Mouse (Mus musculus) adrenal gland, postnatal 14 days (tissue): ENCODE data around the gene Rwdd4a. TPM values are rescaled to one million over a fixed set of nuclear protein-coding genes. Genes with fewer than 3 reads are reported as not detected.

Experiments
- DNase-seq: peaks from one replicate; pipeline ENCODE4 v3.0.0; 2021; ENCODE audit warnings: mixed read lengths
- microRNA-seq, 2 experiments: library from miRNA; unstranded; fragments of <30 nt; microRNA quantifications; one replicate each; pipeline ENCODE4 v1.2.0; 2021
- total RNA-seq: library from RNA; stranded (reverse); gene quantifications from 2 replicates; pipeline ENCODE4 v1.2.3, GENCODE M21; 2021

The Rwdd4a gene
- total RNA-seq, 1 experiment from 2014 or later: 59.7 TPM

DNA sequence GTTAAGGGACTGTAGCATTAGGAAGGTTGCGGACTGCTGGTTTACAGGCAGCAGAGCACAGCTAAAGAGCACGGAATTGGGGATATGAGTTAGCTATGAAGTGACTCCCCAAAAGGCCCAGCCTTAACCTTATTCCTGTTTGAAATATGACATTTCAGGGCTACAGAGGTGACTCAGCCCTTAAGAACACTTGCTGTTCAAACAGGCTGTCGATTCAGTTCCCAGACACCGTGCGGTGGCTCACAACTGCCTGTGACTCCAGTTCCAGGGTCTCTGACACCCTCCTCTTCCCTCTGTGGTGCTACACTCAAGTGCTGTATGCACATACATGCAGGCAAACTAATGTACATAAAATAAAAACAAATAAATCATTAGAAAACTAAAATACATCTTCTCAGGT, 55.2 kb downstream of the Rwdd4a start:
- DNase-seq: peak; percentile 24

DNA sequence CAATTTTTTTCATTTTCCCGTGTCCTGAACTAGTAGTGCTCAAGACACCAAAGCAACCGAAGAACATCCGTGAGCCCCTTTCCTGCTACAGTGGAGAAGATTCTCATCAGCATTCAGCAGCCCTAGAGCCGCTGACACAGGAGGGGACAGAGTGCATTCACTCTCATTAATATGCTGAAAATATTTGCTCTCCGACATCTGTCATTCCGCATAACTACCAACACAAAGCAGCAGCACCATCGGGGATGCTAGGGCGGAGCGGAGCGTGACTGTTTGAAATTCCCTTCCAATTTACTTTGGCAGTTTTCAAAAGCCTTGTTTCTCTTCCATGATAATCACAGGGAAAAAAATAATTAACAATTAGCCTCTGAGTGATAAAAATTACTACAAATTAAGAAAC, 56.9 kb downstream of the Rwdd4a start:
- DNase-seq: no peak

DNA sequence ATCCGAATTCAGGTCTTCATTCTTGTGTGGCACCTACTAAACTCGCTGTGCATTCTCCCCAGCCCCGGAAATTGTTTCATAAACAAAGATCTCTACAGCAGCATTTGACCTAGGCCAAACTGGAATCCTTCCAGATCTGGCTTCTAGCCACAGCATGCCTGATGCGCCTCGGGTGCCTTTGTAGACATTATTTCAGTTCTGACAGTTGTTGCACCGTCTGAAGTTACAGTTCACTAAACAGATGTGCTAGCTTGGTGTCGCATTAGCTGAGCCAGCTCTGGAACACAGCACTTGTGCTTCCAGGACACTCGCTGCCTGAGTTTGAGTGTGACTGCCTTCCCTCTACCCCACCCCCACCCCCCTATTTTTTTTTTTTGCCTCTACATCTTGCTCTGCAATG, 67.2 kb downstream of the Rwdd4a start:
- DNase-seq: peak; percentile 48

Small RNA genes lying within 50 kb of the gene (microRNA-seq; reads per million reads assigned to microRNA genes)
- 0 reads per million in 2 experiments for gene Gm27409

Other genes starting within 250 kb of the Rwdd4a start
- 13.6 and 15.2 TPM in 2 replicates for gene Stox2, start 87.3 kb upstream of the Rwdd4a start, total RNA-seq
- 33.1 and 33.5 TPM in 2 replicates for gene Trappc11, start 194 bp upstream of the Rwdd4a start, total RNA-seq
- gene Ing2, start 141.9 kb downstream of the Rwdd4a start, total RNA-seq: 20.8 and 21.2 TPM in 2 replicates
- 12.7 and 14.0 TPM in 2 replicates for gene Cdkn2aip, start 180.3 kb downstream of the Rwdd4a start, total RNA-seq